ENCODE assay signal across 15 mouse cellular contexts in genomic region chr2:143978444-143979147, GRCm38 (mm10). TPM values are rescaled to one million over a fixed set of nuclear protein-coding genes. Genes with fewer than 3 reads are reported as not detected.
DNase-seq lines count a peak whose midpoint lies in the region; ATAC-seq and TF ChIP-seq lines count a peak whose summit lies in the region.
"Had no signal": no experiment of that assay in that cellular context is flagged by ENCODE, and none has a peak within 500 bp of the region (broad histone marks: within the 10 kb centered on the region; RNA-seq: fewer than 3 reads in every experiment).

No protein-coding gene starts in this region.

- H3K36me3 ChIP-seq in forebrain, embryonic 14.5 days (ENCODE audit: control insufficient read depth, insufficient read depth, low read length), result 0 out of 2 replicates have a peak, but pooled peaks cover under 1% of the 10 kb centered on the region

- 90% methylated on average over 8 of the region's 8 CpGs for WGBS in forebrain, embryonic 14.5 days

- DNase-seq in gastrocnemius, adult 2 months, result no peak
- no peak for DNase-seq in gastrocnemius, postnatal 14 days
- DNase-seq in layer of hippocampus, adult 9-11 months, result peak; percentile 67
- no peak for DNase-seq in layer of hippocampus, postnatal 14 days (ENCODE audit: low spot score in 2 of 2)
- peak; percentile 15 for DNase-seq in NIH3T3 (ENCODE audit: low read depth)
- DNase-seq in lung, postnatal 14 days, result peak; percentile 20
- no peak for DNase-seq in forebrain, embryonic 14.5 days (ENCODE audit: low spot score)
- DNase-seq in adrenal gland, adult 8-10 months, result no peak
- DNase-seq: cerebellum, postnatal 36 days had no signal

- H3K4me1 ChIP-seq in forebrain, embryonic 14.5 days (ENCODE audit: control insufficient read depth, insufficient read depth, low read length), result no peaks in the 10 kb centered on the region
- H3K4me1 ChIP-seq: hindbrain, embryonic 13.5 days had no signal

- intact Hi-C loops in gastrocnemius, adult 2 months (cut with DNase I), result no loop called here
- intact Hi-C loops in gastrocnemius, postnatal 14 days (cut with DNase I; ENCODE audit: low total_unique reads), result loop anchor here (5.0 to 10.0 kb wide), 2 partner anchors 111 to 236 kb away; no protein-coding TSS in a partner anchor

- H3K27ac ChIP-seq in gastrocnemius, adult 2 months, result 0 out of 2 replicates have a peak overlapping the region, but pooled peaks have one; percentile 5
- no peak overlapping the region for H3K27ac ChIP-seq in forebrain, embryonic 14.5 days (ENCODE audit: low read depth, low read length)
- H3K27ac ChIP-seq: heart, embryonic 13.5 days; hindbrain, embryonic 13.5 days had no signal

- H3K9me3 ChIP-seq in forebrain, embryonic 14.5 days (replicated peaks; ENCODE audit: control insufficient read depth, low read length), result no peaks in the 10 kb centered on the region
- H3K9me3 ChIP-seq: heart, embryonic 13.5 days; hindbrain, embryonic 13.5 days had no signal

- peak; percentile 25; the same call in 1 of the 2 replicates for TF ChIP-seq CTCF in gastrocnemius, adult 2 months (IDR thresholded peaks at IDR 0.05)

- no peaks in the 10 kb centered on the region for H3K27me3 ChIP-seq in forebrain, embryonic 14.5 days (replicated peaks; ENCODE audit: control insufficient read depth, insufficient read depth, low read length)
- H3K27me3 ChIP-seq: heart, embryonic 13.5 days; hindbrain, embryonic 13.5 days had no signal

- H3K4me3 ChIP-seq in gastrocnemius, adult 2 months, result no peak overlapping the region
- H3K4me3 ChIP-seq in forebrain, embryonic 14.5 days (ENCODE audit: low read depth, low read length), result no peak overlapping the region
- H3K4me3 ChIP-seq: heart, embryonic 13.5 days; hindbrain, embryonic 13.5 days; myocyte had no signal

- no peak for ATAC-seq in forebrain, embryonic 14.5 days

- no peak overlapping the region for H3K4me2 ChIP-seq in forebrain, embryonic 14.5 days (ENCODE audit: low read length)
- H3K4me2 ChIP-seq: heart, embryonic 13.5 days; hindbrain, embryonic 13.5 days had no signal

- H3K9ac ChIP-seq in forebrain, embryonic 14.5 days (ENCODE audit: low read length), result no peak overlapping the region
- H3K9ac ChIP-seq: heart, embryonic 13.5 days; hindbrain, embryonic 13.5 days had no signal

RNA-seq across cellular contexts. Expression of gene Rrbp1, which starts 32.5 kb away (rescaled TPM):
- 10 to 100 TPM; 33.0 to 55.3 TPM for total RNA-seq in gastrocnemius, adult 2 months (2021)
- 10 to 100 TPM; 73.6 to 99.8 TPM for total RNA-seq in gastrocnemius, postnatal 14 days (2021)
- total RNA-seq in layer of hippocampus, postnatal 14 days (2021), result 10 to 100 TPM; 86.8 to 90.1 TPM
- 15.1 and 15.8 TPM in 2 replicates for polyA plus RNA-seq in forebrain, embryonic 14.5 days (2014; fragmentation: Nextera tagmentation; extraction: Ambion mirVana)
- 100 to 1,000 TPM; 162 to 238 (median 209) TPM for total RNA-seq in adrenal gland, adult 8-10 months (2022)

RNA-seq across cellular contexts. Expression of gene Banf2, which starts 54.3 kb away (rescaled TPM):
- not detected for total RNA-seq in gastrocnemius, adult 2 months (2021)
- not detected for total RNA-seq in gastrocnemius, postnatal 14 days (2021)
- not detected for total RNA-seq in layer of hippocampus, postnatal 14 days (2021)
- not detected in 2 replicates for polyA plus RNA-seq in forebrain, embryonic 14.5 days (2014; fragmentation: Nextera tagmentation; extraction: Ambion mirVana)
- total RNA-seq in adrenal gland, adult 8-10 months (2022), result not detected
- total RNA-seq: left cerebral cortex, postnatal 25 days; MEL had no signal
- polyA plus RNA-seq: frontal cortex, adult 2 months; heart, embryonic 13.5 days; hindbrain, embryonic 13.5 days; myocyte had no signal

Comparison
In these comparisons a context has a peak if more than half of its experiments do, and no peak if none do; other contexts are left out.
1. DNase-seq: peak in layer of hippocampus, adult 9-11 months (single experiment), NIH3T3 (single experiment) and lung, postnatal 14 days (single experiment); none in gastrocnemius, adult 2 months (single experiment), gastrocnemius, postnatal 14 days (single experiment), layer of hippocampus, postnatal 14 days (0 of 2), forebrain, embryonic 14.5 days (single experiment) and adrenal gland, adult 8-10 months (single experiment).